Mouse (Mus musculus) MEL (cell line): ENCODE measurements around the gene G6pc3. TPM values are rescaled to one million over a fixed set of nuclear protein-coding genes. Genes with fewer than 3 reads are reported as not detected.

ENCODE experiments used
- DNase-seq: peaks from one replicate; pipeline ENCODE4 v3.0.0; 2011; ENCODE audit warnings: low read depth, low spot score
- H3K27ac ChIP-seq: 2 replicates; pipeline ENCODE4 v1.5.1; 2012; ENCODE audit warnings: low read depth, mild to moderate bottlenecking, control low read depth, low read length, moderate library complexity; ENCODE audit not compliant: control insufficient read depth
- H3K27me3 ChIP-seq, 2 experiments: fragments of 150-350 bp in 1 of 2; sonication (generic) in 1 of 2; 2 replicates each; pipeline ENCODE4 v1.6.1; 2012; ENCODE audit warnings: low read length in 2 of 2, mild to moderate bottlenecking in 2 of 2, improper control_type of control experiment in 1 of 2, moderate library complexity in 1 of 2; ENCODE audit not compliant: insufficient read depth in 2 of 2, control insufficient read depth in 1 of 2
- H3K36me3 ChIP-seq, 2 experiments: 2 replicates each; pipeline ENCODE4 v1.6.1; 2012 to 2014; ENCODE audit warnings: low read length in 2 of 2, improper control_type of control experiment in 1 of 2, inconsistent platforms in 1 of 2, mild to moderate bottlenecking in 1 of 2; ENCODE audit not compliant: insufficient read depth in 2 of 2, control insufficient read depth in 1 of 2
- H3K4me1 ChIP-seq, 2 experiments: fragments of 150-350 bp in 1 of 2; sonication (generic) in 1 of 2; 2 replicates each; pipeline ENCODE4 v1.6.1; 2012; ENCODE audit warnings: low read length in 2 of 2, improper control_type of control experiment in 1 of 2, mild to moderate bottlenecking in 1 of 2; ENCODE audit not compliant: insufficient read depth in 2 of 2, control insufficient read depth in 1 of 2
- H3K4me3 ChIP-seq, 2 experiments: fragments of 150-350 bp in 1 of 2; sonication (generic) in 1 of 2; 2 replicates each; pipeline ENCODE4 v1.5.1; 2012; ENCODE audit warnings: low read depth in 2 of 2, low read length in 2 of 2, mild to moderate bottlenecking in 2 of 2, moderate library complexity in 2 of 2, control low read depth in 1 of 2, improper control_type of control experiment in 1 of 2; ENCODE audit not compliant: control insufficient read depth in 1 of 2, insufficient read depth in 1 of 2
- H3K79me2 ChIP-seq: 2 replicates; pipeline ENCODE4 v1.6.1; 2012; ENCODE audit warnings: mild to moderate bottlenecking, low read length, moderate library complexity; ENCODE audit not compliant: control insufficient read depth, poor library complexity, insufficient read depth
- H3K9ac ChIP-seq: 2 replicates; pipeline ENCODE4 v1.6.1; 2012; ENCODE audit warnings: low read depth, mild to moderate bottlenecking, control low read depth, low read length, moderate library complexity; ENCODE audit not compliant: control insufficient read depth, poor library complexity, severe bottlenecking
- H3K9me3 ChIP-seq: fragments of 150-350 bp; sonication (generic); replicated peaks from 2 replicates; pipeline ENCODE4 v1.6.1; 2012; ENCODE audit warnings: mild to moderate bottlenecking, low read length, improper control_type of control experiment, moderate library complexity; ENCODE audit not compliant: insufficient read depth
- BHLHE40 ChIP-seq: IDR thresholded peaks from 2 replicates; pipeline ENCODE4 v1.6.1; 2012; ENCODE audit warnings: low read depth, mild to moderate bottlenecking, inconsistent platforms, low read length, improper control_type of control experiment, borderline replicate concordance
- CHD1 ChIP-seq: IDR thresholded peaks from 2 replicates; pipeline ENCODE4 v1.6.1; 2012; ENCODE audit warnings: low read depth, mild to moderate bottlenecking, inconsistent platforms, low read length, improper control_type of control experiment
- CHD2 ChIP-seq: IDR thresholded peaks from 2 replicates; pipeline ENCODE4 v1.6.1; 2011; ENCODE audit warnings: low read length, improper control_type of control experiment
- CTCF ChIP-seq, 3 experiments: IDR thresholded peaks in 2 of 3; conservative IDR thresholded peaks in 1 of 3; 2 replicates each; pipeline ENCODE4 v1.5.1; 2011 to 2012; ENCODE audit warnings: low read length in 3 of 3, low read depth in 2 of 3, mild to moderate bottlenecking in 2 of 3, improper control_type of control experiment in 1 of 3, inconsistent platforms in 1 of 3, mixed read lengths in 1 of 3, moderate library complexity in 1 of 3; ENCODE audit not compliant: control insufficient read depth in 1 of 3, insufficient read depth in 1 of 3, poor library complexity in 1 of 3, severe bottlenecking in 1 of 3
- E2F4 ChIP-seq: IDR thresholded peaks from 2 replicates; pipeline ENCODE4 v1.6.1; 2011; ENCODE audit warnings: low read depth, low read length, improper control_type of control experiment, borderline replicate concordance
- ELF1 ChIP-seq: IDR thresholded peaks from 2 replicates; pipeline ENCODE4 v1.6.1; 2014; ENCODE audit warnings: low read depth, mild to moderate bottlenecking, inconsistent platforms, low read length, improper control_type of control experiment, moderate library complexity
- EP300 ChIP-seq, 2 experiments: IDR thresholded peaks; 2 replicates each; pipeline ENCODE4 v1.6.1; 2011; ENCODE audit warnings: improper control_type of control experiment in 2 of 2, low read length in 2 of 2, low read depth in 1 of 2, mild to moderate bottlenecking in 1 of 2
- ETS1 ChIP-seq: IDR thresholded peaks from 2 replicates; pipeline ENCODE4 v1.6.1; 2012; ENCODE audit warnings: low read depth, mild to moderate bottlenecking, inconsistent platforms, low read length, improper control_type of control experiment, moderate library complexity
- GABPA ChIP-seq: IDR thresholded peaks from 2 replicates; pipeline ENCODE4 v1.6.1; 2012; ENCODE audit warnings: low read depth, mild to moderate bottlenecking, inconsistent platforms, low read length, improper control_type of control experiment, moderate library complexity
- GATA1 ChIP-seq: IDR thresholded peaks from 2 replicates; pipeline ENCODE4 v1.6.1; 2011; ENCODE audit warnings: low read depth, low read length, improper control_type of control experiment
- HCFC1 ChIP-seq: IDR thresholded peaks from 2 replicates; pipeline ENCODE4 v1.6.1; 2012; ENCODE audit warnings: low read depth, mild to moderate bottlenecking, inconsistent platforms, low read length, improper control_type of control experiment, moderate library complexity
- JUND ChIP-seq: IDR thresholded peaks from 2 replicates; pipeline ENCODE4 v1.6.1; 2011; ENCODE audit warnings: low read depth, mild to moderate bottlenecking, improper control_type of control experiment, low read length
- KAT2A ChIP-seq: conservative IDR thresholded peaks from 2 replicates; pipeline ENCODE4 v1.6.1; 2012; ENCODE audit warnings: low read depth, low read length, improper control_type of control experiment, inconsistent platforms
- MAFK ChIP-seq: IDR thresholded peaks from 2 replicates; pipeline ENCODE4 v1.6.1; 2011; ENCODE audit warnings: low read depth, mild to moderate bottlenecking, low read length, improper control_type of control experiment, borderline replicate concordance
- MAX ChIP-seq: IDR thresholded peaks from 2 replicates; pipeline ENCODE4 v1.6.1; 2011; ENCODE audit warnings: low read length, improper control_type of control experiment
- MAZ ChIP-seq: IDR thresholded peaks from 2 replicates; pipeline ENCODE4 v1.6.1; 2012; ENCODE audit warnings: low read depth, mild to moderate bottlenecking, inconsistent platforms, low read length, improper control_type of control experiment
- MEF2A ChIP-seq: IDR thresholded peaks from 2 replicates; pipeline ENCODE4 v1.6.1; 2014; ENCODE audit warnings: low read depth, mild to moderate bottlenecking, inconsistent platforms, low read length, improper control_type of control experiment; ENCODE audit not compliant: poor library complexity, insufficient replicate concordance, severe bottlenecking; ENCODE audit errors: extremely low read depth
- MXI1 ChIP-seq: IDR thresholded peaks from 2 replicates; pipeline ENCODE4 v1.6.1; 2011; ENCODE audit warnings: mild to moderate bottlenecking, low read depth, low read length, improper control_type of control experiment
- MYB ChIP-seq: IDR thresholded peaks from 2 replicates; pipeline ENCODE4 v1.6.1; 2011; ENCODE audit warnings: mild to moderate bottlenecking, low read depth, low read length, improper control_type of control experiment
- MYC ChIP-seq: IDR thresholded peaks from 2 replicates; pipeline ENCODE4 v1.6.1; 2011; ENCODE audit warnings: low read depth, mild to moderate bottlenecking, low read length, improper control_type of control experiment, moderate library complexity
- NELFE ChIP-seq: IDR thresholded peaks from 2 replicates; pipeline ENCODE4 v1.6.1; 2011; ENCODE audit warnings: low read depth, low read length, improper control_type of control experiment
- POLR2A ChIP-seq, 2 experiments: IDR thresholded peaks; 2 replicates each; pipeline ENCODE4 v1.6.1; 2011 to 2012; ENCODE audit warnings: low read length in 2 of 2, mild to moderate bottlenecking in 2 of 2, control low read depth in 1 of 2, improper control_type of control experiment in 1 of 2, low read depth in 1 of 2, moderate library complexity in 1 of 2; ENCODE audit not compliant: control insufficient read depth in 1 of 2, insufficient read depth in 1 of 2, poor library complexity in 1 of 2
- POLR2AphosphoS2 ChIP-seq: IDR thresholded peaks from 2 replicates; pipeline ENCODE4 v1.6.1; 2011; ENCODE audit warnings: low read length, improper control_type of control experiment
- POLR2AphosphoS5 ChIP-seq: IDR thresholded peaks from 2 replicates; pipeline ENCODE4 v1.6.1; 2012; ENCODE audit warnings: low read depth, borderline replicate concordance, mild to moderate bottlenecking, inconsistent platforms, low read length, moderate library complexity, mixed read lengths
- RAD21 ChIP-seq: IDR thresholded peaks from 2 replicates; pipeline ENCODE4 v1.6.1; 2011; ENCODE audit warnings: mild to moderate bottlenecking, low read depth, low read length, improper control_type of control experiment
- RCOR1 ChIP-seq: IDR thresholded peaks from 2 replicates; pipeline ENCODE4 v1.6.1; 2012; ENCODE audit warnings: low read depth, mild to moderate bottlenecking, inconsistent platforms, low read length, improper control_type of control experiment
- SIN3A ChIP-seq: IDR thresholded peaks from 2 replicates; pipeline ENCODE4 v1.6.1; 2012; ENCODE audit warnings: low read length, improper control_type of control experiment, inconsistent platforms
- SMC3 ChIP-seq: IDR thresholded peaks from 2 replicates; pipeline ENCODE4 v1.6.1; 2011; ENCODE audit warnings: low read depth, low read length, improper control_type of control experiment
- TAL1 ChIP-seq: IDR thresholded peaks from 2 replicates; pipeline ENCODE4 v1.6.1; 2012; ENCODE audit warnings: mild to moderate bottlenecking, inconsistent platforms, low read length, moderate library complexity, mixed read lengths
- TBP ChIP-seq: IDR thresholded peaks from 2 replicates; pipeline ENCODE4 v1.8.0; 2011; ENCODE audit warnings: low read depth, low read length, improper control_type of control experiment
- TCF12 ChIP-seq: IDR thresholded peaks from 2 replicates; pipeline ENCODE4 v1.6.1; 2014; ENCODE audit warnings: low read depth, mild to moderate bottlenecking, inconsistent platforms, low read length, improper control_type of control experiment, moderate library complexity
- UBTF ChIP-seq: IDR thresholded peaks from 2 replicates; pipeline ENCODE4 v1.6.1; 2012; ENCODE audit warnings: low read depth, mild to moderate bottlenecking, inconsistent platforms, low read length, improper control_type of control experiment, moderate library complexity, borderline replicate concordance; ENCODE audit not compliant: insufficient read depth
- USF1 ChIP-seq: IDR thresholded peaks from 2 replicates; pipeline ENCODE4 v1.6.1; 2014; ENCODE audit warnings: low read depth, mild to moderate bottlenecking, inconsistent platforms, low read length, improper control_type of control experiment, moderate library complexity
- USF2 ChIP-seq, 2 experiments: IDR thresholded peaks; 2 replicates each; pipeline ENCODE4 v1.6.1; 2011 to 2012; ENCODE audit warnings: improper control_type of control experiment in 2 of 2, low read length in 2 of 2, borderline replicate concordance in 1 of 2, inconsistent platforms in 1 of 2, low read depth in 1 of 2, mild to moderate bottlenecking in 1 of 2; ENCODE audit not compliant: insufficient read depth in 1 of 2
- ZC3H11A ChIP-seq: IDR thresholded peaks from 2 replicates; pipeline ENCODE4 v1.6.1; 2012; ENCODE audit warnings: low read depth, mild to moderate bottlenecking, inconsistent platforms, low read length, improper control_type of control experiment
- ZMIZ1 ChIP-seq: IDR thresholded peaks from 2 replicates; pipeline ENCODE4 v1.6.1; 2012; ENCODE audit warnings: low read depth, mild to moderate bottlenecking, inconsistent platforms, low read length, improper control_type of control experiment, moderate library complexity
- ZNF384 ChIP-seq: IDR thresholded peaks from 2 replicates; pipeline ENCODE4 v1.6.1; 2012; ENCODE audit warnings: low read depth, mild to moderate bottlenecking, inconsistent platforms, low read length, improper control_type of control experiment
- polyA plus RNA-seq, 2 experiments: library from polyadenylated mRNA; stranded (reverse) in 1 of 2; unstranded in 1 of 2; fragments of >175 nt in 1 of 2; fragments of >200 nt in 1 of 2; gene quantifications; 2 replicates each; pipeline versions ENCODE4 v1.2.1 to v1.2.4; 2012; ENCODE audit warnings: low replicate concordance in 2 of 2, low read depth in 1 of 2; ENCODE audit not compliant: insufficient read length in 2 of 2, insufficient read depth in 1 of 2, missing spikeins in 1 of 2
- total RNA-seq: library from RNA; depleted of rRNA; stranded (reverse); fragments of 300-350 nt; gene quantifications from 2 replicates; pipeline ENCODE4 v1.2.3, GENCODE M21; 2012

The G6pc3 gene
- total and polyA plus RNA-seq, 3 experiments = 48.9 to 104 TPM; not detected in 1

- Histone ChIP-seq H3K9me3 (no peaks in the 10 kb centered on the region), H3K27me3 (no peaks in the 10 kb centered on the region), H3K79me2 (no peaks in the 10 kb centered on the region), H3K27ac (no peak overlapping the region), H3K4me1 (peaks cover 17 to 25% of the 10 kb centered on the region in 2 experiments), H3K9ac (no peak overlapping the region), H3K4me3 (no peak overlapping the region), H3K36me3 (peaks cover 0 to 2% of the 10 kb centered on the region in 2 experiments; a peak in 2 of 4 replicates)
- DNase-seq = peak; percentile 86
- TF ChIP-seq JUND = no peak
- no peak for TF ChIP-seq BHLHE40
- no peak; a peak in 1 of 4 replicates for TF ChIP-seq EP300 (IDR thresholded peaks at IDR 0.05; ENCODE audit: low read depth in 1 of 2, low read length in 2 of 2)
- TF ChIP-seq GATA1 = no peak
- TF ChIP-seq ZMIZ1 = no peak
- no peak for TF ChIP-seq CHD2
- TF ChIP-seq NELFE = no peak
- peak; percentile 48 for TF ChIP-seq RAD21
- TF ChIP-seq ZC3H11A = peak; percentile 53; the same call in 1 of the 2 replicates
- TF ChIP-seq MAFK = no peak
- no peak for TF ChIP-seq POLR2AphosphoS2
- no peak for TF ChIP-seq MYB
- peak; percentile 70; the same call in 1 of the 2 replicates for TF ChIP-seq HCFC1
- TF ChIP-seq MAX = peak; percentile 35; the same call in 1 of the 2 replicates
- peak; percentile 38; the same call in 1 of the 2 replicates for TF ChIP-seq MYC
- no peak for TF ChIP-seq MAZ
- no peak for TF ChIP-seq GABPA
- TF ChIP-seq SMC3 = peak; percentile 87
- TF ChIP-seq UBTF = no peak
- no peak for TF ChIP-seq E2F4
- no peak for TF ChIP-seq MXI1
- peak in 1 of 2 experiments; percentile 27; a peak in 1 of 4 replicates for TF ChIP-seq POLR2A (IDR thresholded peaks at IDR 0.05; ENCODE audit: control insufficient read depth in 1 of 2, insufficient read depth in 1 of 2, low read depth in 1 of 2, low read length in 2 of 2, poor library complexity in 1 of 2)
- TF ChIP-seq RCOR1 = no peak
- TF ChIP-seq KAT2A = no peak
- peak; percentile 70 to 91 (median 91) for TF ChIP-seq CTCF (IDR thresholded peaks at IDR 0.05 in 2 of 3, conservative IDR thresholded peaks at IDR 0.05 in 1 of 3; ENCODE audit: control insufficient read depth in 1 of 3, insufficient read depth in 1 of 3, low read depth in 2 of 3, low read length in 3 of 3, poor library complexity in 1 of 3, severe bottlenecking in 1 of 3)
- 0 out of 2 replicates have a peak, but pooled peaks have one; percentile 45 for TF ChIP-seq ETS1
- TF ChIP-seq CHD1 = no peak
- TF ChIP-seq POLR2AphosphoS5 = no peak
- TF ChIP-seq USF2 (IDR thresholded peaks at IDR 0.05; ENCODE audit: borderline replicate concordance in 1 of 2, insufficient read depth in 1 of 2, low read depth in 1 of 2, low read length in 2 of 2) = no peak
- TF ChIP-seq ZNF384 = no peak
- peak; percentile 78 for TF ChIP-seq SIN3A
- peak; percentile 81 for TF ChIP-seq ELF1
- TF ChIP-seq USF1 = peak; percentile 48
- no peak for TF ChIP-seq MEF2A
- TF ChIP-seq TBP = 0 out of 2 replicates have a peak, but pooled peaks have one; percentile 38
- TF ChIP-seq TAL1 = no peak
- peak; percentile 28; the same call in 1 of the 2 replicates for TF ChIP-seq TCF12
These were observed 20.3 kb downstream of the G6pc3 start for GRCm38 (mm10) chr11:102209742-102210141.
